Mouse (Mus musculus): ENCODE data around the gene Mrpl51.

Gene Mrpl51

GRCm38 (mm10) chr6:125158944-125159492 is 32.6 kb upstream of the Mrpl51 start:
- in situ Hi-C loops (cut with MboI; ENCODE audit: unreplicated experiment in 2 of 2), result loop anchor here (5.0 to 25.0 kb wide), 4 partner anchors 58 to 1403 kb away; partner anchors contain the start of gene Vamp1 (in 1 of the 2)

GRCm38 (mm10) chr6:125159773-125160557 is 31.6 kb upstream of the Mrpl51 start:
- in situ Hi-C loops (cut with MboI; ENCODE audit: unreplicated experiment in 2 of 2), result loop anchor here (5.0 to 25.0 kb wide), 4 partner anchors 57 to 1402 kb away; partner anchors contain the start of gene Vamp1 (in 2 of the 2)

GRCm38 (mm10) chr6:125160558-125160853 is 31.1 kb upstream of the Mrpl51 start:
- in situ Hi-C loops (cut with MboI; ENCODE audit: unreplicated experiment in 2 of 2), result loop anchor here (5.0 to 25.0 kb wide), 3 partner anchors 57 to 1402 kb away; partner anchors contain the start of gene Vamp1 (in 1 of the 2)

- in situ Hi-C loops (cut with MboI; ENCODE audit: unreplicated experiment in 2 of 2), result loop anchor here (5.0 to 25.0 kb wide), 3 partner anchors 56 to 1401 kb away; partner anchors contain the start of gene Vamp1 (in 1 of the 2)
Observed at GRCm38 (mm10) chr6:125160854-125161760, 30.5 kb upstream of the Mrpl51 start.

GRCm38 (mm10) chr6:125161971-125162370 is 29.6 kb upstream of the Mrpl51 start:
- in situ Hi-C loops (cut with MboI; ENCODE audit: unreplicated experiment in 2 of 2), result loop anchor here (5.0 to 25.0 kb wide), 3 partner anchors 55 to 1400 kb away; partner anchors contain the start of gene Vamp1 (in 1 of the 2)

GRCm38 (mm10) chr6:125162615-125163305 is 28.8 kb upstream of the Mrpl51 start:
- in situ Hi-C loops (cut with MboI; ENCODE audit: unreplicated experiment in 2 of 2), result loop anchor here (5.0 to 25.0 kb wide), 3 partner anchors 55 to 1400 kb away; partner anchors contain the start of gene Vamp1 (in 1 of the 2)

- in situ Hi-C loops (cut with MboI; ENCODE audit: unreplicated experiment in 2 of 2), result loop anchor here (5.0 to 25.0 kb wide), 3 partner anchors 53 to 1398 kb away; partner anchors contain the start of gene Vamp1 (in 1 of the 2)
Observed at GRCm38 (mm10) chr6:125163801-125164657, 27.6 kb upstream of the Mrpl51 start.

- in situ Hi-C loops (cut with MboI; ENCODE audit: unreplicated experiment in 2 of 2), result loop anchor here (5.0 to 25.0 kb wide), 3 partner anchors 53 to 1398 kb away; partner anchors contain the start of gene Vamp1 (in 1 of the 2)
Observed at GRCm38 (mm10) chr6:125164672-125165327, 26.8 kb upstream of the Mrpl51 start.

- in situ Hi-C loops (cut with MboI; ENCODE audit: unreplicated experiment in 2 of 2), result loop anchor here (25.0 kb wide), 1 partner anchor 1397 kb away; no protein-coding TSS in a partner anchor
Observed at GRCm38 (mm10) chr6:125165328-125165891, 26.2 kb upstream of the Mrpl51 start.

GRCm38 (mm10) chr6:125166051-125166751 is 25.4 kb upstream of the Mrpl51 start, which contains the start of gene Gapdh:
Gene Gapdh, minus strand, starts transcription at chr6:125166467.
- in situ Hi-C loops (cut with MboI; ENCODE audit: unreplicated experiment in 2 of 2), result loop anchor here (25.0 kb wide), 1 partner anchor 1396 kb away; no protein-coding TSS in a partner anchor

GRCm38 (mm10) chr6:125166861-125167650 is 24.5 kb upstream of the Mrpl51 start:
- in situ Hi-C loops (cut with MboI; ENCODE audit: unreplicated experiment in 2 of 2), result loop anchor here (25.0 kb wide), 1 partner anchor 1395 kb away; no protein-coding TSS in a partner anchor

- in situ Hi-C loops (cut with MboI; ENCODE audit: unreplicated experiment in 2 of 2), result loop anchor here (25.0 kb wide), 1 partner anchor 1394 kb away; no protein-coding TSS in a partner anchor
Observed at GRCm38 (mm10) chr6:125168086-125168485, 23.5 kb upstream of the Mrpl51 start.

GRCm38 (mm10) chr6:125170194-125170593 is 21.4 kb upstream of the Mrpl51 start:
- in situ Hi-C loops (cut with MboI; ENCODE audit: unreplicated experiment in 2 of 2), result loop anchor here (25.0 kb wide), 1 partner anchor 1392 kb away; no protein-coding TSS in a partner anchor

- in situ Hi-C loops (cut with MboI; ENCODE audit: unreplicated experiment in 2 of 2), result loop anchor here (25.0 kb wide), 1 partner anchor 1390 kb away; no protein-coding TSS in a partner anchor
Observed at GRCm38 (mm10) chr6:125172474-125172873, 19.1 kb upstream of the Mrpl51 start.

GRCm38 (mm10) chr6:125173256-125173655 is 18.3 kb upstream of the Mrpl51 start:
- in situ Hi-C loops (cut with MboI; ENCODE audit: unreplicated experiment in 2 of 2), result loop anchor here (25.0 kb wide), 1 partner anchor 1389 kb away; no protein-coding TSS in a partner anchor

GRCm38 (mm10) chr6:125175469-125175868 is 16.1 kb upstream of the Mrpl51 start:
- in situ Hi-C loops (cut with MboI; ENCODE audit: unreplicated experiment in 2 of 2), result no loop called here
